Mouse (Mus musculus) thymus, postnatal 4 days (tissue): ENCODE results near the gene Cbl.
"Not testable (repeated sequence)": the region's sequence is repeated elsewhere in the genome, so short reads cannot be mapped to it uniquely, and the experiment has no call there.

Experiments
- DNase-seq: peaks from one replicate; pipeline ENCODE4 v3.0.0; 2021

Gene Cbl

GRCm38 (mm10) chr9:44127351-44127801, 106.5 kb downstream of the Cbl start:
- DNase-seq: no peak

GRCm38 (mm10) chr9:44126746-44127145, 107.1 kb downstream of the Cbl start:
- DNase-seq: no peak

- DNase-seq: peak; percentile 90
Observed at GRCm38 (mm10) chr9:44125546-44126428, 108.1 kb downstream of the Cbl start.

GRCm38 (mm10) chr9:44125026-44125425, 108.8 kb downstream of the Cbl start:
- no peak for DNase-seq

GRCm38 (mm10) chr9:44124317-44124716, 109.5 kb downstream of the Cbl start:
- DNase-seq: no peak

GRCm38 (mm10) chr9:44119948-44120465, 113.8 kb downstream of the Cbl start:
- no peak for DNase-seq

GRCm38 (mm10) chr9:44119011-44119410, 114.8 kb downstream of the Cbl start:
- DNase-seq: peak; percentile 87

GRCm38 (mm10) chr9:44116182-44116581, 117.7 kb downstream of the Cbl start:
- DNase-seq: no peak

- no peak for DNase-seq
Observed at GRCm38 (mm10) chr9:44115599-44115998, 118.2 kb downstream of the Cbl start.

- DNase-seq: no peak
Observed at GRCm38 (mm10) chr9:44114453-44114852, 119.4 kb downstream of the Cbl start.

- DNase-seq: peak; percentile 97
Observed at GRCm38 (mm10) chr9:44113105-44113789, 120.6 kb downstream of the Cbl start, which contains the start of the genes Gm49380 and Rnf26. Gene Gm49380 (minus strand): TSS chr9:44113500. Gene Rnf26 (minus strand): TSS chr9:44113517.

GRCm38 (mm10) chr9:44111909-44112308, 121.9 kb downstream of the Cbl start:
- not testable (repeated sequence) for DNase-seq

GRCm38 (mm10) chr9:44109360-44110095, 124.3 kb downstream of the Cbl start:
- peak; percentile 88 for DNase-seq

GRCm38 (mm10) chr9:44108269-44109055, 125.4 kb downstream of the Cbl start:
- no peak for DNase-seq

GRCm38 (mm10) chr9:44107557-44108179, 126.2 kb downstream of the Cbl start:
- DNase-seq: peak; percentile 64

GRCm38 (mm10) chr9:44107110-44107509, 126.7 kb downstream of the Cbl start, which contains the start of gene C1qtnf5:
Gene C1qtnf5 (plus strand): TSS chr9:44107245.
- DNase-seq: no peak

- no peak for DNase-seq
Observed at GRCm38 (mm10) chr9:44106596-44106995, 127.3 kb downstream of the Cbl start.

- no peak for DNase-seq
Observed at GRCm38 (mm10) chr9:44106182-44106581, 127.7 kb downstream of the Cbl start.

GRCm38 (mm10) chr9:44105781-44106180, 128.1 kb downstream of the Cbl start:
- no peak for DNase-seq

GRCm38 (mm10) chr9:44104881-44105280, 129.0 kb downstream of the Cbl start:
- no peak for DNase-seq

GRCm38 (mm10) chr9:44101490-44101889, 132.4 kb downstream of the Cbl start, which contains the start of gene Mfrp:
Gene Mfrp (plus strand): TSS chr9:44101729.
- no peak for DNase-seq
